Mouse (Mus musculus): ENCODE data around the gene Nfasc. TPM values are rescaled to one million over a fixed set of nuclear protein-coding genes. Genes with fewer than 3 reads are reported as not detected.

The Nfasc gene
- polyA plus RNA-seq, 1 experiment from 2014 or later: 0.68 TPM

- 0 out of 2 replicates have a peak overlapping the region, but pooled peaks have one; percentile 8 for H3K9ac ChIP-seq (ENCODE audit: low read length)
- no peak overlapping the region for H3K27ac ChIP-seq (replicated peaks in 1 of 2; ENCODE audit: control insufficient read depth in 1 of 2, insufficient read depth in 1 of 2, low read depth in 2 of 2, low read length in 2 of 2)
- no peak for ATAC-seq (ENCODE audit: insufficient number of reproducible peaks, insufficient read depth, low FRiP score, low read depth)
- H3K4me3 ChIP-seq (ENCODE audit: control insufficient read depth in 1 of 2, insufficient read depth in 1 of 2, low read depth in 1 of 2, low read length in 2 of 2): no peak overlapping the region
- no peak overlapping the region for H3K4me2 ChIP-seq (ENCODE audit: low read length)
- WGBS: 6% methylated on average over 10 of the region's 10 CpGs
- H3K9me3 ChIP-seq (ENCODE audit: control insufficient read depth, low read length): no peaks in the 10 kb centered on the region
- H3K4me1 ChIP-seq (ENCODE audit: control insufficient read depth in 2 of 2, insufficient read depth in 2 of 2, low read length in 2 of 2): peaks cover 0 to 2% of the 10 kb centered on the region in 2 experiments; a peak in 1 of 4 replicates
- no peaks in the 10 kb centered on the region for H3K36me3 ChIP-seq (ENCODE audit: control insufficient read depth, insufficient read depth, low read length)
- peaks cover 18% of the 10 kb centered on the region for H3K27me3 ChIP-seq (ENCODE audit: control insufficient read depth, insufficient read depth, low read length)
Measured at GRCm38 (mm10) chr1:132525832-132526231, 215.8 kb downstream of the Nfasc start.

- no peak for ATAC-seq (ENCODE audit: insufficient number of reproducible peaks, insufficient read depth, low FRiP score, low read depth)
- Histone ChIP-seq H3K4me1 (ENCODE audit: control insufficient read depth in 2 of 2, insufficient read depth in 2 of 2, low read length in 2 of 2) (0 out of 4 replicates have a peak, but pooled peaks cover 0 to 2% of the 10 kb centered on the region in 2 experiments), H3K9ac (ENCODE audit: low read length) (no peak overlapping the region), H3K4me3 (ENCODE audit: control insufficient read depth in 1 of 2, insufficient read depth in 1 of 2, low read depth in 1 of 2, low read length in 2 of 2) (no peak overlapping the region), H3K27me3 (ENCODE audit: control insufficient read depth, insufficient read depth, low read length) (peaks cover 18% of the 10 kb centered on the region), H3K27ac (replicated peaks in 1 of 2; ENCODE audit: control insufficient read depth in 1 of 2, insufficient read depth in 1 of 2, low read depth in 2 of 2, low read length in 2 of 2) (no peak overlapping the region), H3K4me2 (ENCODE audit: low read length) (no peak overlapping the region), H3K36me3 (ENCODE audit: control insufficient read depth, insufficient read depth, low read length) (no peaks in the 10 kb centered on the region), H3K9me3 (ENCODE audit: control insufficient read depth, low read length) (no peaks in the 10 kb centered on the region)
- WGBS: 27% methylated on average over 4 of the region's 4 CpGs
Measured at GRCm38 (mm10) chr1:132523920-132524319, 217.7 kb downstream of the Nfasc start.

GRCm38 (mm10) chr1:132523048-132523447, 218.5 kb downstream of the Nfasc start:
- no peaks in the 10 kb centered on the region for H3K36me3 ChIP-seq (ENCODE audit: control insufficient read depth, insufficient read depth, low read length)
- H3K4me1 ChIP-seq (ENCODE audit: control insufficient read depth in 2 of 2, insufficient read depth in 2 of 2, low read length in 2 of 2): 0 out of 4 replicates have a peak, but pooled peaks cover 0 to 2% of the 10 kb centered on the region in 2 experiments
- H3K27me3 ChIP-seq (ENCODE audit: control insufficient read depth, insufficient read depth, low read length): peaks cover 18% of the 10 kb centered on the region
- no peak overlapping the region for H3K4me2 ChIP-seq (ENCODE audit: low read length)
- WGBS: 76% methylated on average over 8 of the region's 8 CpGs
- H3K27ac ChIP-seq (replicated peaks in 1 of 2; ENCODE audit: control insufficient read depth in 1 of 2, insufficient read depth in 1 of 2, low read depth in 2 of 2, low read length in 2 of 2): no peak overlapping the region
- no peaks in the 10 kb centered on the region for H3K9me3 ChIP-seq (ENCODE audit: control insufficient read depth, low read length)
- ATAC-seq (ENCODE audit: insufficient number of reproducible peaks, insufficient read depth, low FRiP score, low read depth): no peak
- no peak overlapping the region for H3K4me3 ChIP-seq (ENCODE audit: control insufficient read depth in 1 of 2, insufficient read depth in 1 of 2, low read depth in 1 of 2, low read length in 2 of 2)
- no peak overlapping the region for H3K9ac ChIP-seq (ENCODE audit: low read length)

GRCm38 (mm10) chr1:132520764-132521163, 220.8 kb downstream of the Nfasc start:
- Histone ChIP-seq H3K9ac (ENCODE audit: low read length) (no peak overlapping the region), H3K36me3 (ENCODE audit: control insufficient read depth, insufficient read depth, low read length) (no peaks in the 10 kb centered on the region), H3K4me3 (ENCODE audit: control insufficient read depth in 1 of 2, insufficient read depth in 1 of 2, low read depth in 1 of 2, low read length in 2 of 2) (no peak overlapping the region), H3K4me2 (ENCODE audit: low read length) (no peak overlapping the region), H3K27me3 (ENCODE audit: control insufficient read depth, insufficient read depth, low read length) (peaks cover 10% of the 10 kb centered on the region), H3K27ac (replicated peaks in 1 of 2; ENCODE audit: control insufficient read depth in 1 of 2, insufficient read depth in 1 of 2, low read depth in 2 of 2, low read length in 2 of 2) (no peak overlapping the region), H3K4me1 (ENCODE audit: control insufficient read depth in 2 of 2, insufficient read depth in 2 of 2, low read length in 2 of 2) (no peaks in the 10 kb centered on the region), H3K9me3 (ENCODE audit: control insufficient read depth, low read length) (no peaks in the 10 kb centered on the region)
- WGBS: 46% methylated on average over 2 of the region's 6 CpGs
- 0 out of 2 replicates have a peak, but pooled peaks have one; percentile 34 for ATAC-seq (ENCODE audit: insufficient number of reproducible peaks, insufficient read depth, low FRiP score, low read depth)

DNA sequence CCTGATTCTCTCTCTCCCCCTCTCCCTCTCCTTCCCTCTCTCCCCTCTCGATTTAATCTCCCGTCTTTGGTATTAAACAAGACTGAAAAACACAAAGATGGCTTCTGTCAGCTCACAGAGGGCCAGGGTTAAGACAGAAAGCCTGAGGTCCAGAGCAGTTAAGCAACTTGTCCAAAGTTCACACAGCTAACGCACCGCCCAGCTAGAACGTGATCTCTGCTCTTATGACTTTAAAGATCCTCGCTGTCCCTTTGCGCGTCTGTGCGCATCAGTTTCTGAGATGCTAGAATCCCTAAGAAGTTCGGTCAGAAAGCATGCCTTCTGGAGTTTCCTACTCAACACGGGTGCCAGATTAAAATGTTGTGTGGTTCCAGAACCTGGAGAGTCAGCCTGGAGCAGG, 221.9 kb downstream of the Nfasc start:
- no peaks in the 10 kb centered on the region for H3K4me1 ChIP-seq (ENCODE audit: control insufficient read depth in 2 of 2, insufficient read depth in 2 of 2, low read length in 2 of 2)
- 87% methylated on average over 11 of the region's 11 CpGs for WGBS
- no peaks in the 10 kb centered on the region for H3K27me3 ChIP-seq (ENCODE audit: control insufficient read depth, insufficient read depth, low read length)
- no peak overlapping the region for H3K9ac ChIP-seq (ENCODE audit: low read length)
- no peaks in the 10 kb centered on the region for H3K36me3 ChIP-seq (ENCODE audit: control insufficient read depth, insufficient read depth, low read length)
- no peak overlapping the region for H3K4me3 ChIP-seq (ENCODE audit: control insufficient read depth in 1 of 2, insufficient read depth in 1 of 2, low read depth in 1 of 2, low read length in 2 of 2)
- H3K9me3 ChIP-seq (ENCODE audit: control insufficient read depth, low read length): no peaks in the 10 kb centered on the region
- no peak overlapping the region for H3K27ac ChIP-seq (replicated peaks in 1 of 2; ENCODE audit: control insufficient read depth in 1 of 2, insufficient read depth in 1 of 2, low read depth in 2 of 2, low read length in 2 of 2)
- no peak overlapping the region for H3K4me2 ChIP-seq (ENCODE audit: low read length)
- ATAC-seq (ENCODE audit: insufficient number of reproducible peaks, insufficient read depth, low FRiP score, low read depth): no peak

- no peak for ATAC-seq (ENCODE audit: insufficient number of reproducible peaks, insufficient read depth, low FRiP score, low read depth)
- WGBS: 74% methylated on average over 18 of the region's 18 CpGs
- no peaks in the 10 kb centered on the region for H3K27me3 ChIP-seq (ENCODE audit: control insufficient read depth, insufficient read depth, low read length)
- H3K36me3 ChIP-seq (ENCODE audit: control insufficient read depth, insufficient read depth, low read length): no peaks in the 10 kb centered on the region
- H3K9me3 ChIP-seq (ENCODE audit: control insufficient read depth, low read length): no peaks in the 10 kb centered on the region
- no peak overlapping the region for H3K9ac ChIP-seq (ENCODE audit: low read length)
- H3K4me2 ChIP-seq (ENCODE audit: low read length): no peak overlapping the region
- no peaks in the 10 kb centered on the region for H3K4me1 ChIP-seq (ENCODE audit: control insufficient read depth in 2 of 2, insufficient read depth in 2 of 2, low read length in 2 of 2)
- no peak overlapping the region for H3K27ac ChIP-seq (replicated peaks in 1 of 2; ENCODE audit: control insufficient read depth in 1 of 2, insufficient read depth in 1 of 2, low read depth in 2 of 2, low read length in 2 of 2)
- H3K4me3 ChIP-seq (ENCODE audit: control insufficient read depth in 1 of 2, insufficient read depth in 1 of 2, low read depth in 1 of 2, low read length in 2 of 2): no peak overlapping the region
Measured at GRCm38 (mm10) chr1:132518621-132519020, 223.0 kb downstream of the Nfasc start.

GRCm38 (mm10) chr1:132516776-132517175, 224.8 kb downstream of the Nfasc start:
- WGBS: 84% methylated on average over 11 of the region's 11 CpGs
- no peak overlapping the region for H3K4me3 ChIP-seq (ENCODE audit: control insufficient read depth in 1 of 2, insufficient read depth in 1 of 2, low read depth in 1 of 2, low read length in 2 of 2)
- ATAC-seq (ENCODE audit: insufficient number of reproducible peaks, insufficient read depth, low FRiP score, low read depth): no peak

GRCm38 (mm10) chr1:132515339-132515738, 226.3 kb downstream of the Nfasc start:
- 84% methylated on average over 12 of the region's 12 CpGs for WGBS
- ATAC-seq (ENCODE audit: insufficient number of reproducible peaks, insufficient read depth, low FRiP score, low read depth): no peak
- H3K4me1 ChIP-seq (ENCODE audit: control insufficient read depth in 2 of 2, insufficient read depth in 2 of 2, low read length in 2 of 2): no peaks in the 10 kb centered on the region

More at GRCm38 (mm10) chr1:132516776-132517175, 224.8 kb downstream of the Nfasc start:
- no peaks in the 10 kb centered on the region for H3K36me3 ChIP-seq (ENCODE audit: control insufficient read depth, insufficient read depth, low read length)
- no peak overlapping the region for H3K9ac ChIP-seq (ENCODE audit: low read length)
- no peak overlapping the region for H3K4me2 ChIP-seq (ENCODE audit: low read length)
- H3K27me3 ChIP-seq (ENCODE audit: control insufficient read depth, insufficient read depth, low read length): 0 out of 2 replicates have a peak, but pooled peaks cover 9% of the 10 kb centered on the region
- H3K27ac ChIP-seq (replicated peaks in 1 of 2; ENCODE audit: control insufficient read depth in 1 of 2, insufficient read depth in 1 of 2, low read depth in 2 of 2, low read length in 2 of 2): no peak overlapping the region
- H3K9me3 ChIP-seq (ENCODE audit: control insufficient read depth, low read length): no peaks in the 10 kb centered on the region
- H3K4me1 ChIP-seq (ENCODE audit: control insufficient read depth in 2 of 2, insufficient read depth in 2 of 2, low read length in 2 of 2): no peaks in the 10 kb centered on the region

More at GRCm38 (mm10) chr1:132515339-132515738, 226.3 kb downstream of the Nfasc start:
- H3K27me3 ChIP-seq (ENCODE audit: control insufficient read depth, insufficient read depth, low read length): 0 out of 2 replicates have a peak, but pooled peaks cover 9% of the 10 kb centered on the region
- H3K36me3 ChIP-seq (ENCODE audit: control insufficient read depth, insufficient read depth, low read length): no peaks in the 10 kb centered on the region; the same call in 1 of the 2 replicates
- no peak overlapping the region for H3K9ac ChIP-seq (ENCODE audit: low read length)
- no peaks in the 10 kb centered on the region for H3K9me3 ChIP-seq (ENCODE audit: control insufficient read depth, low read length)
- no peak overlapping the region for H3K4me3 ChIP-seq (ENCODE audit: control insufficient read depth in 1 of 2, insufficient read depth in 1 of 2, low read depth in 1 of 2, low read length in 2 of 2)
- H3K4me2 ChIP-seq (ENCODE audit: low read length): no peak overlapping the region
- H3K27ac ChIP-seq (replicated peaks in 1 of 2; ENCODE audit: control insufficient read depth in 1 of 2, insufficient read depth in 1 of 2, low read depth in 2 of 2, low read length in 2 of 2): no peak overlapping the region
